Mouse (Mus musculus): Measurements from ENCODE around the gene Gm20683. TPM values are rescaled to one million over a fixed set of nuclear protein-coding genes. Genes with fewer than 3 reads are reported as not detected.

The Gm20683 gene
- polyA plus RNA-seq, 1 experiment = 29.1 TPM

- Histone ChIP-seq H3K4me1 (ENCODE audit: control insufficient read depth, insufficient read depth, low read length) (peaks cover 14% of the 10 kb centered on the region), H3K4me3 (replicated peaks; ENCODE audit: extremely low read depth, low read depth, low read length) (no peak overlapping the region)
- TF ChIP-seq CTCF (IDR thresholded peaks at IDR 0.05; ENCODE audit: insufficient read depth, low read length) (no peak), POLR2A (IDR thresholded peaks at IDR 0.05; ENCODE audit: borderline replicate concordance, extremely low read depth, low read depth, low read length) (no peak)
- WGBS = 91% methylated on average over 17 of the region's 17 CpGs
- DNase-seq = no peak
These were observed 46.6 kb downstream of the Gm20683 start for GRCm38 (mm10) chr17:25794998-25795397.

GRCm38 (mm10) chr17:25794197-25794596, 47.4 kb downstream of the Gm20683 start:
- Histone ChIP-seq H3K4me1 (ENCODE audit: control insufficient read depth, insufficient read depth, low read length) (peaks cover 14% of the 10 kb centered on the region), H3K4me3 (replicated peaks; ENCODE audit: extremely low read depth, low read depth, low read length) (no peak overlapping the region)
- 74% methylated on average over 13 of the region's 13 CpGs for WGBS
- TF ChIP-seq CTCF (IDR thresholded peaks at IDR 0.05; ENCODE audit: insufficient read depth, low read length) = no peak
- TF ChIP-seq POLR2A (IDR thresholded peaks at IDR 0.05; ENCODE audit: borderline replicate concordance, extremely low read depth, low read depth, low read length) = no peak
- no peak for DNase-seq

- TF ChIP-seq POLR2A (IDR thresholded peaks at IDR 0.05; ENCODE audit: borderline replicate concordance, extremely low read depth, low read depth, low read length) (0 out of 2 replicates have a peak, but pooled peaks have one; percentile 22), CTCF (IDR thresholded peaks at IDR 0.05; ENCODE audit: insufficient read depth, low read length) (no peak)
- DNase-seq = peak; percentile 60
- Histone ChIP-seq H3K4me3 (replicated peaks; ENCODE audit: extremely low read depth, low read depth, low read length) (peak within 1 kb of the TSS; percentile 62), H3K4me1 (ENCODE audit: control insufficient read depth, insufficient read depth, low read length) (peaks cover 14% of the 10 kb centered on the region)
- 1% methylated on average over 14 of the region's 14 CpGs for WGBS
These were observed 48.9 kb downstream of the Gm20683 start, which contains the start of gene Fam173a for GRCm38 (mm10) chr17:25792615-25793014. Fam173a (minus strand) TSS chr17:25792901.

GRCm38 (mm10) chr17:25791843-25792527, 49.6 kb downstream of the Gm20683 start:
- under 1% methylated on average over 45 of the region's 45 CpGs for WGBS
- TF ChIP-seq POLR2A (IDR thresholded peaks at IDR 0.05; ENCODE audit: borderline replicate concordance, extremely low read depth, low read depth, low read length) (peak; percentile 73; the same call in 1 of the 2 replicates), CTCF (IDR thresholded peaks at IDR 0.05; ENCODE audit: insufficient read depth, low read length) (no peak)
- Histone ChIP-seq H3K4me3 (replicated peaks; ENCODE audit: extremely low read depth, low read depth, low read length) (peak overlapping the region; percentile 62), H3K4me1 (ENCODE audit: control insufficient read depth, insufficient read depth, low read length) (peaks cover 11% of the 10 kb centered on the region)
- DNase-seq = peak; percentile 87

GRCm38 (mm10) chr17:25791320-25791842, 50.2 kb downstream of the Gm20683 start:
- 22% methylated on average over 19 of the region's 19 CpGs for WGBS
- peak overlapping the region; percentile 62 for H3K4me3 ChIP-seq (replicated peaks; ENCODE audit: extremely low read depth, low read depth, low read length)
- DNase-seq = no peak
- peaks cover 10% of the 10 kb centered on the region for H3K4me1 ChIP-seq (ENCODE audit: control insufficient read depth, insufficient read depth, low read length)
- TF ChIP-seq POLR2A (IDR thresholded peaks at IDR 0.05; ENCODE audit: borderline replicate concordance, extremely low read depth, low read depth, low read length) (peak; percentile 5; the same call in 1 of the 2 replicates), CTCF (IDR thresholded peaks at IDR 0.05; ENCODE audit: insufficient read depth, low read length) (no peak)

GRCm38 (mm10) chr17:25786781-25787504, 54.6 kb downstream of the Gm20683 start:
- WGBS = 88% methylated on average over 9 of the region's 9 CpGs
- Histone ChIP-seq H3K4me3 (replicated peaks; ENCODE audit: extremely low read depth, low read depth, low read length) (no peak overlapping the region), H3K4me1 (ENCODE audit: control insufficient read depth, insufficient read depth, low read length) (peaks cover 8% of the 10 kb centered on the region; the same call in 1 of the 2 replicates)
- TF ChIP-seq POLR2A (IDR thresholded peaks at IDR 0.05; ENCODE audit: borderline replicate concordance, extremely low read depth, low read depth, low read length) (no peak), CTCF (IDR thresholded peaks at IDR 0.05; ENCODE audit: insufficient read depth, low read length) (no peak)
- DNase-seq = no peak

GRCm38 (mm10) chr17:25786280-25786679, 55.3 kb downstream of the Gm20683 start, which contains the start of gene Ccdc78:
Ccdc78 (plus strand) TSS chr17:25786580.
- Histone ChIP-seq H3K4me3 (replicated peaks; ENCODE audit: extremely low read depth, low read depth, low read length) (peak within 1 kb of the TSS; percentile 70), H3K4me1 (ENCODE audit: control insufficient read depth, insufficient read depth, low read length) (peaks cover 6% of the 10 kb centered on the region; the same call in 1 of the 2 replicates)
- no peak for TF ChIP-seq POLR2A (IDR thresholded peaks at IDR 0.05; ENCODE audit: borderline replicate concordance, extremely low read depth, low read depth, low read length)
- no peak for TF ChIP-seq CTCF (IDR thresholded peaks at IDR 0.05; ENCODE audit: insufficient read depth, low read length)
- WGBS = 63% methylated on average over 3 of the region's 3 CpGs
- no peak for DNase-seq

- Histone ChIP-seq H3K4me1 (ENCODE audit: control insufficient read depth, insufficient read depth, low read length) (0 out of 2 replicates have a peak, but pooled peaks cover 5% of the 10 kb centered on the region), H3K4me3 (replicated peaks; ENCODE audit: extremely low read depth, low read depth, low read length) (peak within 1 kb of the TSS; percentile 70)
- DNase-seq = peak; percentile 95
- no peak for TF ChIP-seq CTCF (IDR thresholded peaks at IDR 0.05; ENCODE audit: insufficient read depth, low read length)
- TF ChIP-seq POLR2A (IDR thresholded peaks at IDR 0.05; ENCODE audit: borderline replicate concordance, extremely low read depth, low read depth, low read length) = peak; percentile 85; the same call in 1 of the 2 replicates
- under 1% methylated on average over 23 of the region's 23 CpGs for WGBS
These were observed 56.2 kb downstream of the Gm20683 start, which contains the start of gene Haghl for GRCm38 (mm10) chr17:25785281-25785745. Haghl (minus strand) TSS chr17:25785673.

Other genes starting within 250 kb of the Gm20683 start
- 0.36 TPM in 1 of 2 replicates, not detected in the other for gene Gng13, start 124.6 kb downstream of the Gm20683 start, polyA plus RNA-seq (2012; rRNA removed)
- 3.0 and 4.2 TPM in 2 replicates for gene Chtf18, start 114.3 kb downstream of the Gm20683 start, polyA plus RNA-seq (2012; rRNA removed)
- gene Rpusd1, start 114.1 kb downstream of the Gm20683 start, polyA plus RNA-seq (2012; rRNA removed) = 40.1 and 45.0 TPM in 2 replicates
- gene Mslnl, start 105.7 kb downstream of the Gm20683 start, polyA plus RNA-seq (2012; rRNA removed) = 0.23 and 0.25 TPM in 2 replicates
- gene Msln, start 87.4 kb downstream of the Gm20683 start, polyA plus RNA-seq (2012; rRNA removed) = 71.2 and 78.4 TPM in 2 replicates
- 13.1 and 20.1 TPM in 2 replicates for gene Narfl, start 68.0 kb downstream of the Gm20683 start, polyA plus RNA-seq (2012; rRNA removed)
- 48.9 and 56.2 TPM in 2 replicates for gene Haghl, start 56.1 kb downstream of the Gm20683 start, polyA plus RNA-seq (2012; rRNA removed)
- gene Ccdc78, start 55.2 kb downstream of the Gm20683 start, polyA plus RNA-seq (2012; rRNA removed) = 14.0 and 15.6 TPM in 2 replicates
- 114 and 128 TPM in 2 replicates for gene Fam173a, start 48.9 kb downstream of the Gm20683 start, polyA plus RNA-seq (2012; rRNA removed)
- gene AC134908.4, start 46.1 kb downstream of the Gm20683 start, polyA plus RNA-seq (2012; rRNA removed) = 0.41 TPM in 1 of 2 replicates, not detected in the other
- gene Metrn, start 44.6 kb downstream of the Gm20683 start, polyA plus RNA-seq (2012; rRNA removed) = 40.3 and 44.9 TPM in 2 replicates
- gene Fbxl16, start 32.7 kb downstream of the Gm20683 start, polyA plus RNA-seq (2012; rRNA removed) = 4.0 and 5.0 TPM in 2 replicates
- gene Wdr24, start 18.1 kb downstream of the Gm20683 start, polyA plus RNA-seq (2012; rRNA removed) = 29.4 and 34.3 TPM in 2 replicates
- 55.1 and 65.2 TPM in 2 replicates for gene Jmjd8, start 12.9 kb downstream of the Gm20683 start, polyA plus RNA-seq (2012; rRNA removed)
- 131 and 160 TPM in 2 replicates for gene Stub1, start 8.4 kb downstream of the Gm20683 start, polyA plus RNA-seq (2012; rRNA removed)
- 9.1 and 14.1 TPM in 2 replicates for gene Rhbdl1, start 4.5 kb downstream of the Gm20683 start, polyA plus RNA-seq (2012; rRNA removed)
- gene Rhot2, start 3.1 kb upstream of the Gm20683 start, polyA plus RNA-seq (2012; rRNA removed) = 59.6 and 61.2 TPM in 2 replicates
- gene Wdr90, start 19.7 kb upstream of the Gm20683 start, polyA plus RNA-seq (2012; rRNA removed) = 35.7 and 40.3 TPM in 2 replicates
- 22.7 and 31.1 TPM in 2 replicates for gene Mcrip2, start 27.0 kb upstream of the Gm20683 start, polyA plus RNA-seq (2012; rRNA removed)
- 78.1 and 103 TPM in 2 replicates for gene Mettl26, start 33.3 kb upstream of the Gm20683 start, polyA plus RNA-seq (2012; rRNA removed)
- 1.0 and 1.4 TPM in 2 replicates for gene Wfikkn1, start 39.1 kb upstream of the Gm20683 start, polyA plus RNA-seq (2012; rRNA removed)
- gene Rab40c, start 78.0 kb upstream of the Gm20683 start, polyA plus RNA-seq (2012; rRNA removed) = 40.2 and 62.6 TPM in 2 replicates
- 107 and 131 TPM in 2 replicates for gene Pigq, start 103.2 kb upstream of the Gm20683 start, polyA plus RNA-seq (2012; rRNA removed)
- gene Nhlrc4, start 103.2 kb upstream of the Gm20683 start, polyA plus RNA-seq (2012; rRNA removed) = 24.4 and 37.5 TPM in 2 replicates
- gene A930017K11Rik, start 110.8 kb upstream of the Gm20683 start, polyA plus RNA-seq (2012; rRNA removed) = not detected in 2 replicates
- 45.9 and 49.7 TPM in 2 replicates for gene Capn15, start 144.0 kb upstream of the Gm20683 start, polyA plus RNA-seq (2012; rRNA removed)
- gene Rab11fip3, start 227.8 kb upstream of the Gm20683 start, polyA plus RNA-seq (2012; rRNA removed) = 41.3 and 46.5 TPM in 2 replicates
- 12.1 and 16.7 TPM in 2 replicates for gene Decr2, start 248.6 kb upstream of the Gm20683 start, polyA plus RNA-seq (2012; rRNA removed)